Mouse (Mus musculus): ENCODE data around the gene AC170998.1.

GRCm38 (mm10) chr17:28707816-28708215 is 18.1 kb upstream of the AC170998.1 start:
- TF ChIP-seq CTCF (IDR thresholded peaks at IDR 0.05; ENCODE audit: borderline replicate concordance, control insufficient read depth, extremely low read depth, insufficient read depth, low read length, poor library complexity) (no peak), POLR2A (IDR thresholded peaks at IDR 0.05; ENCODE audit: control insufficient read depth, extremely low read depth, insufficient read depth, low read length, poor library complexity) (no peak)
